Comparison of ENCODE assay signal across 8 mouse cellular contexts in the genomic region with DNA sequence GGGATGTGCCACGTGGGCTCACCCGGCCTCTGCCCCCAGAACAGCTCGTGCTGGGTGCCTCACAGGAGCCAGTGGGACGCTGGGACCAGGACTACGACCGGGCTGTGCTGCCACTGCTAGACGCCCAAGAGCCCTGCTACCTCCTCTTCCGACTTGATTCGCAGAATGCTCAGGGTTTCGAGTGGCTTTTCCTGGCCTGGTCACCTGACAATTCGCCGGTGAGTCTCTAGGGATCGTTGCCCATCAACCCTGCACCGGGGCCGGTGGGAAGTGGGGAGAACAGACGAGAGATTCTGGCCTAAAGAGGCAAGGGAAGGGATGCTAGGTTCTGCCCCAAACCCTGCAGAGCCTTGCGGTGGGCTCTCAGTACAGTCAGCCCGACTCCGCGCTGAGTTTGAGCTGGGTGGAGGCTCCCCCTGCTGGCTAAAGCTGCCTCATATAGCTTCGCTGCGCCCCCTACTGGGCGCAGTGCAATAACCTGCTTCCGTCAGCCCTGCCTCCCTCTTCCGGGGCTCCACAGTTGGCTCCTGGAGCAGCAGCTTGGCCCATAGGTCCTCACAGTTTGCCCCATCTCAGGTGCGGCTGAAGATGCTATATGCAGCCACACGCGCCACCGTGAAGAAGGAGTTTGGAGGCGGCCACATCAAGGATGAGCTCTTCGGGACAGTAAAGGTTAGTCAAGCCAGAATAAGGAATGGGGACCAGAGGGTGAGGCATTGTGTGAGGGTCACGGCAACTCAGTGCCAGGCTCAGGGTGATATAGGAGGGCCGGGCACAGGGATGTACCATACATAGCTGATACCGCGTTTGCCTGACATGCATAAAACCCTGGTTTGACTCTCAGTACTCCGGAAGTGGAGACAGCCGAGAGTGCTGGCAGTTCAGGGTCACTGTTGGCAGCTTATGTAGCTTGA. TPM values are rescaled to one million over a fixed set of nuclear protein-coding genes. Genes with fewer than 3 reads are reported as not detected.
DNase-seq lines count a peak whose midpoint lies in the region; ATAC-seq lines count a peak whose summit lies in the region.

No protein-coding gene starts in this region.

- peak overlapping the region; percentile 47 for H3K4me2 ChIP-seq in hindbrain, embryonic 15.5 days

- H3K4me1 ChIP-seq in hindbrain, embryonic 15.5 days (replicated peaks), result peaks cover 9% of the 10 kb centered on the region

- H3K27me3 ChIP-seq in hindbrain, embryonic 15.5 days, result no peaks in the 10 kb centered on the region

- peak overlapping the region; percentile 37; the same call in 1 of the 2 replicates for H3K27ac ChIP-seq in hindbrain, embryonic 15.5 days (replicated peaks)

- H3K4me3 ChIP-seq in hindbrain, embryonic 15.5 days, result peak overlapping the region; percentile 13

- ATAC-seq in hindbrain, embryonic 15.5 days (ENCODE audit: low FRiP score, low read depth), result peak; percentile 79

- no peaks in the 10 kb centered on the region for H3K9me3 ChIP-seq in hindbrain, embryonic 15.5 days

- H3K9ac ChIP-seq in hindbrain, embryonic 15.5 days, result 0 out of 2 replicates have a peak overlapping the region, but pooled peaks have one; percentile 7

- peaks cover 35% of the 10 kb centered on the region for H3K36me3 ChIP-seq in hindbrain, embryonic 15.5 days

- DNase-seq in R1 (ENCODE audit: low read depth, low spot score), result peak; percentile 95
- DNase-seq in cerebellum, postnatal 10 days, result peak; percentile 95 to 97
- DNase-seq in frontal cortex, postnatal 36 days (ENCODE audit: low spot score in 2 of 2), result peak; percentile 75 to 80
- peak; percentile 88 to 90 for DNase-seq in left cerebral cortex, postnatal 14 days (ENCODE audit: low spot score in 2 of 2)
- peak; percentile 97 for DNase-seq in mesoderm, embryonic 11.5 days (ENCODE audit: low read depth, low spot score)
- peak; percentile 53 to 75 for DNase-seq in right cerebral cortex, postnatal 36 days (ENCODE audit: low spot score in 2 of 2)
- DNase-seq in urinary bladder, postnatal 4 days (ENCODE audit: low spot score in 2 of 2), result peak; percentile 78 to 86

- intact Hi-C loops in left cerebral cortex, postnatal 14 days (cut with DNase I), result loop anchor here (5.0 kb wide), 1 partner anchor 40 kb away; a partner anchor contains a TSS

- 19% methylated on average over 37 of the region's 37 CpGs for WGBS in hindbrain, embryonic 15.5 days

RNA-seq across cellular contexts. Expression of a gene that starts 9.0 kb away (rescaled TPM):
- 50.5 and 52.0 TPM in 2 replicates for polyA plus RNA-seq in hindbrain, embryonic 15.5 days (2015; fragmentation: Nextera tagmentation; extraction: Ambion mirVana)
- 10 to 100 TPM; 61.6 to 64.0 TPM for total RNA-seq in left cerebral cortex, postnatal 14 days (2021)

RNA-seq across cellular contexts. Expression of a gene that starts 10.5 kb away (rescaled TPM):
- 0.09 and 0.10 TPM in 2 replicates for polyA plus RNA-seq in hindbrain, embryonic 15.5 days (2015; fragmentation: Nextera tagmentation; extraction: Ambion mirVana)
- 1 to 10 TPM; 1.0 to 1.2 TPM for total RNA-seq in left cerebral cortex, postnatal 14 days (2021)

RNA-seq across cellular contexts. Expression of a gene that starts 12.4 kb away (rescaled TPM):
- polyA plus RNA-seq in hindbrain, embryonic 15.5 days (2015; fragmentation: Nextera tagmentation; extraction: Ambion mirVana), result 17.6 and 21.2 TPM in 2 replicates
- total RNA-seq in left cerebral cortex, postnatal 14 days (2021), result 10 to 100 TPM; 16.8 to 19.0 TPM

RNA-seq across cellular contexts. Expression of a gene that starts 36.5 kb away (rescaled TPM):
- 101 and 104 TPM in 2 replicates for polyA plus RNA-seq in hindbrain, embryonic 15.5 days (2015; fragmentation: Nextera tagmentation; extraction: Ambion mirVana)
- total RNA-seq in left cerebral cortex, postnatal 14 days (2021), result 100 to 1,000 TPM; 140 to 154 TPM

RNA-seq across cellular contexts. Expression of a gene that starts 41.2 kb away (rescaled TPM):
- polyA plus RNA-seq in hindbrain, embryonic 15.5 days (2015; fragmentation: Nextera tagmentation; extraction: Ambion mirVana), result 35.9 and 36.6 TPM in 2 replicates
- total RNA-seq in left cerebral cortex, postnatal 14 days (2021), result 100 to 1,000 TPM; 146 to 149 TPM

Comparison
In these comparisons a context has a peak if more than half of its experiments do, and no peak if none do; other contexts are left out.
1. Peak in every context shown above with its lines: DNase-seq, ATAC-seq, H3K4me3 ChIP-seq and H3K27ac ChIP-seq.